Mouse (Mus musculus) gonadal fat pad, adult 2 months (tissue): ENCODE measurements around the gene Map2k6. TPM values are rescaled to one million over a fixed set of nuclear protein-coding genes. Genes with fewer than 3 reads are reported as not detected.

Experiments used
- DNase-seq: peaks from one replicate; pipeline ENCODE4 v3.0.0-alpha.2; 2012; ENCODE audit warnings: low read depth
- polyA plus RNA-seq: library from polyadenylated mRNA; depleted of rRNA; stranded (reverse); fragments of >200 nt; gene quantifications from 2 replicates; pipeline ENCODE4 v1.2.3, GENCODE M21; 2012; rRNA removed

Map2k6 gene
- polyA plus RNA-seq, 1 experiment = 2.9 TPM

GRCm38 (mm10) chr11:110562320-110563081 lies 163.6 kb downstream of the Map2k6 start:
- no peak for DNase-seq

GRCm38 (mm10) chr11:110563272-110563671 lies 164.3 kb downstream of the Map2k6 start:
- DNase-seq = no peak

GRCm38 (mm10) chr11:110563801-110564200 lies 164.9 kb downstream of the Map2k6 start:
- DNase-seq = no peak

- no peak for DNase-seq
These were observed 167.4 kb downstream of the Map2k6 start for GRCm38 (mm10) chr11:110566307-110566706.

GRCm38 (mm10) chr11:110572548-110572947 lies 173.6 kb downstream of the Map2k6 start:
- peak; percentile 6 for DNase-seq

Other genes with a start within 250 kb of the Map2k6 start
- gene Abca9, start 230.9 kb upstream of the Map2k6 start, polyA plus RNA-seq = 3.3 TPM in 2 replicates
- 1.6 and 2.3 TPM in 2 replicates for gene Abca6, start 147.3 kb upstream of the Map2k6 start, polyA plus RNA-seq
- gene Abca5, start 61.4 kb upstream of the Map2k6 start, polyA plus RNA-seq = 3.8 and 5.5 TPM in 2 replicates